Mouse (Mus musculus): ENCODE results near the gene Npepl1.

The Npepl1 gene

DNA sequence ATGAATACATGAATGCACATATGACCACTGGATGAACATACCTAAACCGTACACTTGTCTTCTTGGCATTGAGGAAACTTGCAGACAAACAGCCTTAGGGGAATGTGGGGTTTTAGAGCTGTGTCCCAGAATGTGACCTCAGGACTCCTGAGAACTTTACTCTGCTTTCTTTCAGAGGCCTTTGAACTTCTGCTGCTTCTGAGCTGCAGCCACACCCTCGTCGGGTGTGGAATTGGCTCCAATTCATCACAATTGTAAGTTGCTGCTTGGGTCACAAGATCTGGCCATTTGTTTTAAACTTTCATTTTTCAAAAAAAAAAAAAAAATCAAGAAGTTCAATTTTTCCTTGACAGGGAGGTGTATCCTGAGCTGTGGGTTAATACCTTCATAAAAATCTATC lies 2.8 kb upstream of the Npepl1 start:
- DNase-seq (ENCODE audit: extremely low read depth, low read depth, low spot score), result no peak

DNA sequence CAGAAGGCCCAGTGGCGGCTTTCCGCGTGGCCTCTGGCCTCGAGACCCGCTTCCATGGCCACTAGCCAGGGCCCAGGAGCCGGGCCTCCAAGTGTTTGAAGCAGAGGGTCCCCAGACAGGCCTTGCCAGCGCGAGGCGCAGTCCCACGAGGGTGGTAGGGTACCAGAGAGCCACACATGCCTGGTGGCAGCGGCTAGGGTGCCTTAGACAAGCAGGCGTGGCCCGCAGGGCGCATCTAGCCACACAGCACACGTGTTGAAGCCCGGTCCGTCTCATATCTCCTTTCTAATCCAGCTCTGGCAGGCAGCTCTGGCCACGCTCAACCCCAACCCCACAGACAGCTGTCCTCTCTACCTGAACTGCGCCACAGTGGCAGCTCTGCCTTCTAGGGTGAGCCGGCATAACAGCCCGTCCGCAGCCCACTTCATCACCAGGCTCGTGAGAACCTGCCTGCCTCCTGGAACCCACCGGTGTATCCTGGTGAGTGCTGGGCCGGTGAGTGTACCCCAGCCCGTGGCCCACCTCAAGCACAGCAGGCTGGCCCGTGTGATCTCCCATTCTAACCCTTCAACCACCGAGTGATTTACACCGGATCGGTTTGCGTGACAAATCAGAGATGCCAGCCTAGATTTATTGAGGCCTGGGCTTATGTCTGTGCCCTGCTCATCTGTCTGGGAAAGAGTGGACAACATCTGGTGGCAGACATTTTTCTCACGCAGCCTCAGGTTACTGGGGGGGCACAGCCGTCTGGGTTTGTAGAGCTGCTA lies 817 bp downstream of the Npepl1 start:
- no peak for DNase-seq (ENCODE audit: extremely low read depth, low read depth, low spot score)

DNA sequence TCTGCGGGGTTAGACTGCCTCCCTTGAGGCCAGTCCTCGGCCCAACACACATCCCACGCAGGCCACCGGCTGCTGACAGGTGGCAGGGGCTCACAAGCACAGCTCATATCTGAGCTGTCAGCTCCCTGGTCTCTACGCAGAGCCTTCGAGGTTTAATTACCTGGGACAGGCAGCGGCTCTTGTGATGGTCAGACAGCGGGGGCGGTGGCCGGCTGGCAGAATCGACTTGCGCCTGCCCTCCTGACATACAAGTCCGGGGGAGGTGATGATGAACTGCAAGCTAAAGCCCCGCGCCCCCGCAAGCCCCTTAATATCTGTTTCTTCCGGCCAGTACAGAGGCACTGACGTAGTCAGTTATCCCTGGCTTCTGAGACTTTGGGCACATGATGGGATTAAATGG lies 2.8 kb downstream of the Npepl1 start:
- no peak for DNase-seq (ENCODE audit: extremely low read depth, low read depth, low spot score)

- DNase-seq (ENCODE audit: extremely low read depth, low read depth, low spot score), result no peak
Measured at GRCm38 (mm10) chr2:174114148-174114864, 4.2 kb downstream of the Npepl1 start.

DNA sequence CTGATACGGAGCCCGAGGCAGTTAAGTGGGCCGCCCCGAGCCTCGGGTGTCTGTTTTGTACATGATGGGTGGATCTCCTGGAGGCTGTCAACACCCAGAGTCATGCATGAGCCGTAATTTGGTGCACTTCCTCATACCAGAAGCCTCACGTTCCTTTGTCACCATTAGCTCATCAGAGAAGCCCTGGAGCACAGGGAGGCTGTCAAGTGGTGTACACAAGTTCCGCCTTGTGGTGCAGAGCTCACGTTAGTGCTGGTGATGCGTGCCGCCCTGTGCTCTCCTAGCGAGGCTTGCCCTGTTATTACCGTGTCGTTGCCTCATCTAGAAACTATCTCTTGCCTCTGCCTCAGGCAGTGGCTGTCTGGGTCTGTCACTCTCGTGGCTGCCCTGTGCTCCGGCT lies 6.8 kb downstream of the Npepl1 start:
- peak; percentile 26 for DNase-seq (ENCODE audit: extremely low read depth, low read depth, low spot score)

DNA sequence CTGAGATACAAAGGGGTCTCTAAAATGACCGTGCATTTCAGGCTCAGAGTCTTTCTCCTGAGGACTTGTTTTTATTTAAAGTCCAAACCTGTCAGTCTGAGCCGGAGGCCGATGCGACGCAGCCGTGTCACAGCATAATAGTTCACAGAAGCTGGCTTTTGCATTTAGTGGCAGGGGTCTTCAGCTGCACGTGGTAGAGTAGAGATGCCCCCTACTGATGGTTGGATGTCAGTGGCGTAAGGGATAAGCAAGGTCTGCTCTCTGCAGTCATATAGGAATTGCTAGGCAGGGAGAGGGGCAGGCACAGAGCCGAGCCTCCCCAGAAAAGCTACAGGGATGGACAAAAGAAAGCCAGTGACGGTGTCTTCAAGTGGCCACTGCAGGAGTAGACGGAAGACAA lies 8.0 kb downstream of the Npepl1 start:
- DNase-seq (ENCODE audit: extremely low read depth, low read depth, low spot score), result no peak

DNA sequence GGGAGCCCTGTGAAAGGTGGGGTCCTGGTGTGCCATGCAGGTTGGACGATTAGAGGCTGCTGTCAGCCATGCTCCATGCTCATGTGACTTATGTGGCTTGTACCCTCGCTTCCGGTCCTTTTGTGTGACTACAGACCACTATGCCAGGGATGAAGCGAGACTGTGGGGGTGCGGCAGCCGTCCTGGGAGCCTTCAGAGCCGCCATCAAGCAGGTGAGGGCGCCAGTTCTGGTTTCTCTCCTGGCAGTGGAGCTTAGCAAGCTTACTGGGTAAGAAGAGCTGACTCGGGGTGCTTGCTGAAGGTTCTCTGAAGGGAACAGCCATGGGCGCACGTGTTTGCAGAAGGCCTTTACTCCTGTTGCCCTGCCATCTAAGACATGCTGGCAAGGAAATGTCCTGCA lies 9.1 kb downstream of the Npepl1 start:
- DNase-seq (ENCODE audit: extremely low read depth, low read depth, low spot score), result no peak

DNA sequence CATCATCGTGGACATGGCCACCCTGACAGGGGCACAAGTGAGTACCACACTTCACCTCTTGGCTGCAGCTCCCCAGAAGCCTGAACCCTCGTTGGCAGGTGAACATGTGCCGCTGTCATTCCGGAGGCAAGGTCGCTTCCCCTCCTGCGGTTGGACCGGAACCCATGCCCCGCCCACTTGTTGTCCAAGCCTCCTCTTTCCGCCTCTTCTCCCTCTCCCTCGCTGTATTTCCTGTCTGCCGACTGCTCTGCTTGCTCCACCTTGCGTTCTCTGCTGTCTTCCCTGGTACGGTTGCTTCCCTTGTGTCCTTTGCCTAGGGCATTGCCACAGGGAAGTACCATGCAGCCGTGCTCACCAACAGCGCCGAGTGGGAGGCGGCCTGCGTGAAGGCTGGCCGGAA lies 10.5 kb downstream of the Npepl1 start:
- no peak for DNase-seq (ENCODE audit: extremely low read depth, low read depth, low spot score)

- DNase-seq (ENCODE audit: extremely low read depth, low read depth, low spot score), result no peak
Measured at GRCm38 (mm10) chr2:174121411-174121947, 11.3 kb downstream of the Npepl1 start.

- DNase-seq (ENCODE audit: extremely low read depth, low read depth, low spot score), result no peak
Measured at GRCm38 (mm10) chr2:174122331-174122730, 12.2 kb downstream of the Npepl1 start.

- no peak for DNase-seq (ENCODE audit: extremely low read depth, low read depth, low spot score)
Measured at GRCm38 (mm10) chr2:174123731-174124130, 13.6 kb downstream of the Npepl1 start.

DNA sequence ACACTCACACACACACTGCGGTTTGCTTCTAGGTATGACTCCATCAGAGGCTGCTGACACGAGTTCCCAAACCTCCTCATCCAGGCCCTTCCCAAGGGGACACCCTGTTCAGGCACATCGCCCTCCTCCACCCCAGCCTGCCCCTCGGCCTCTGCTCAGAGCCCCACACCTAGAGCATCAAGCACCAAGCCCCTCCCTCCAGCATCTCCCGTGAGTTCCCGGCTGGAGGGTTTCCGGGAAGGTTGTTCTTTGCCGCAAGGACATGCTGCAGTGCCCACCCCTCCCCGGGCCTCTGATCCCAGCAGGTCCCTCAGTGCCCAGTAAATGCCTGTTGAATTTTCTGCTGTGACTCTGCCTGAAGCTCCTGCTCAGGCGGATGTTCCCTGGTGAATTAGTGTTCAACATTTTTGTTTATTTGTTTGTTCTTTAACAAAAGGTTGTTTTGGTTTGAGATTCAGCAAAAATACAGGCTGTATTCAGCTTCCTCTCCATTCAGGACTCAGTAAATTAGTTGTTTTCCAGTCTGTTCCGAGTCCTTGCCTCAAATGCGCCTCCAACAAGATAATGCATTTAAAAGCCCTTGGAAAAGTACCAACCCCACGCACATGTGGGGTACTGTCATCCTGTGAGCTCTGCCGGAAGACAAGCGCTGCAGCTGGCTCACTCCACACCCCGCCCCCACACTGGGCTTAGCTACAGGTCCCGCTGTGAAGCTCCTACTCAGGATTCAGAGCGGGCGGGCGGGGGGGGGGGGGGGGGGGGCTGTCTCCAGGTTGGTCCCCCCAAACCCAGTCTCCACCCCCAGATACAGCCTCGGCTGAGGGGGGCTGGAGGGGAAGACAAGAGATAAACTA lies 16.6 kb downstream of the Npepl1 start:
- no peak for DNase-seq (ENCODE audit: extremely low read depth, low read depth, low spot score)

GRCm38 (mm10) chr2:174127376-174127713 lies 17.2 kb downstream of the Npepl1 start:
- no peak for DNase-seq (ENCODE audit: extremely low read depth, low read depth, low spot score)

- no peak for DNase-seq (ENCODE audit: extremely low read depth, low read depth, low spot score)
Measured at GRCm38 (mm10) chr2:174128926-174129325, 18.8 kb downstream of the Npepl1 start.

DNA sequence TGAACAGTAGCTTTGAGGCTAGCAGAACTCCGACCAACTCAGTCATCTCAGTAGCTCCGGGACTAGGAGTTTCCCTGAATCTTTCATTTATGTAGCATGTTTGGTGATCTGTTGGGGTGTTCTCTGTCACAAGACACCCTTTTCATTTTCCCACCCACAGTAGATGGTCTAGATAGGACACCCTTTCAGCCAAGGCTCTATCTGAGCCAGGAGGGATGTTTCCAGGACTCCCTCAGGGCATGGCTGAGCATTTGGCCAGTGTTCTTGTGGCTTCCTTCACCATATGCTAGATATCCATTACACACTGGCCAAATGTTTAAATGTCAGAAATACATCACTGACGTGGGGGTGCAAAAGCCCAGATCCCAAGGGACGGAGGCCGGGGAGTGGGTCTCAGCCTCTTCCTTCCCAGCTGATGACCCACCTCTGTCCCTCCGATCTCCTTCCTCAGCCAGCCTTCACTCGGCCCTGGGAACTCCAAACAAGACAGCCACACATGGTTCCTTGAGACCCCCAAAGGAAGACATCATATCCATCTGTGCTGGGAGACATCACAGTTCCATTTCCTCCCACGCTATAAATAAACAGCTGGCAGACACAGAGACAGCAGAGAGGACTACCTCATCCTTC lies 20.4 kb downstream of the Npepl1 start:
- DNase-seq (ENCODE audit: extremely low read depth, low read depth, low spot score), result no peak

DNA sequence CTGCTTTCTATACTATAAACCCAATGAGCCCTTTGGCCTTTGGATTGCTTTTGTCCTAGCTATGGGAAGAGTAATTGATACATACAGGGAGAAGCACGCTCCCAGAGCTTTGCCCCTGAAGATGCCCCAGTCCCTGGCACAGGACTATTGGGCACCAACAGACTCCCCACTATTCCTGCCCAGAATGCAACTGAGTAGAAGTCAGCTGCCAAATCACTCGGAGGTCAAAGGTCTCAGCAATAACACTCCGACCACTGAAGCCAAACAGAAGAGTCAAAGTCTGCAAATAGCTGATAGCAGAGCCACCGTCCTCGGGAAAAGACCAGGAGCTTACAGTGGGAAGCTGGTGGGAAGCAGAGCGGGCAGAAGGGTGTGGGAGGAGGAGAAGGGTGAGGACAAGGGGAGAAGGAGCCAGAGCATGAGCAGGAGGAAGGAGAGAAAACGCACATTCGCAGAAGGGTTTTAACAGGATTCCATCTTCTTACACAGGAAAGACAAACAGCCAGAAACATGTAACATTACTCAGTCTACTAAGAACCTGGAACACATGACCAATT lies 22.3 kb downstream of the Npepl1 start:
- DNase-seq (ENCODE audit: extremely low read depth, low read depth, low spot score), result no peak

DNA sequence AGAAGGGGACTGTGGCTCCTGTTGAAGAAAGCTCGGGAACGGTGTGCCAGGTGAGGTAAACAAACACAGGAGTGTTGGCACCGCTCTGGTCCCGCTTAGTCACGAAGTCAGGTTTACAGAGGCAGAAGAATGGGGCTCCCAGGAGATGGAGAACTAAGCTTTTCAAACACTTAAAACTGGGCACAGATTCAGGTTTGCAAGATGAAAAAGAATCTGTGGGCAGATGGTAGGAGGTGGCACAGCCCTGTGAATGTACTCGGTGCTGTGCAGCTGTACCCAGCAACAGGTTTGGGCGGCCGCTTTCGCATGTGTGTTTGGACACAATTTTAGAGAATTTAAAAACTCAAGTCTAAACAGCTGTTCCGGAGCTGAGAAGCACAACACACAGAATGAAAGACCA lies 48.9 kb downstream of the Npepl1 start:
- DNase-seq (ENCODE audit: extremely low read depth, low read depth, low spot score), result no peak

- DNase-seq (ENCODE audit: extremely low read depth, low read depth, low spot score), result no peak
Measured at GRCm38 (mm10) chr2:174160461-174160860, 50.3 kb downstream of the Npepl1 start.

Measured in fat pad, adult 2 months (tissue).